In genomic region chr19:22103865-22104264, GRCm38 (mm10) we compare ENCODE assay signal across 16 mouse cellular contexts.
"Had no signal": no experiment of that assay in that cellular context is flagged by ENCODE, and none has a peak within 500 bp of the region (broad histone marks: within the 10 kb centered on the region; RNA-seq: fewer than 3 reads in every experiment).

No protein-coding gene starts in this region.

- DNase-seq: retina, postnatal 1 day; right cerebral cortex, adult 18-20 months; right cerebral cortex, postnatal 14 days; right cerebral cortex, postnatal 25 days; right cerebral cortex, postnatal 4 days; spleen, adult 18-20 months; thymus, adult 18-20 months; thymus, adult 2 months; thymus, postnatal 14 days; thymus, postnatal 25 days; thymus, postnatal 36 days; thymus, postnatal 4 days had no signal

- H3K4me2 ChIP-seq: neural tube, embryonic 13.5 days; neural tube, embryonic 15.5 days; stomach, embryonic 15.5 days had no signal

- H3K9me3 ChIP-seq: neural tube, embryonic 13.5 days; neural tube, embryonic 15.5 days; stomach, embryonic 15.5 days had no signal

- H3K4me1 ChIP-seq: neural tube, embryonic 13.5 days; neural tube, embryonic 15.5 days; stomach, embryonic 15.5 days had no signal

- H3K4me3 ChIP-seq: neural tube, embryonic 13.5 days; neural tube, embryonic 15.5 days; stomach, embryonic 15.5 days had no signal

- H3K27me3 ChIP-seq: neural tube, embryonic 13.5 days; neural tube, embryonic 15.5 days; stomach, embryonic 15.5 days had no signal

- H3K27ac ChIP-seq: neural tube, embryonic 13.5 days; neural tube, embryonic 15.5 days; stomach, embryonic 15.5 days; stomach, postnatal 0 days had no signal

- H3K9ac ChIP-seq: neural tube, embryonic 13.5 days; neural tube, embryonic 15.5 days; stomach, embryonic 15.5 days had no signal

- H3K36me3 ChIP-seq: neural tube, embryonic 13.5 days; neural tube, embryonic 15.5 days; stomach, embryonic 15.5 days had no signal
